10 mouse cellular contexts compared by ENCODE assay signal in the genomic region with DNA sequence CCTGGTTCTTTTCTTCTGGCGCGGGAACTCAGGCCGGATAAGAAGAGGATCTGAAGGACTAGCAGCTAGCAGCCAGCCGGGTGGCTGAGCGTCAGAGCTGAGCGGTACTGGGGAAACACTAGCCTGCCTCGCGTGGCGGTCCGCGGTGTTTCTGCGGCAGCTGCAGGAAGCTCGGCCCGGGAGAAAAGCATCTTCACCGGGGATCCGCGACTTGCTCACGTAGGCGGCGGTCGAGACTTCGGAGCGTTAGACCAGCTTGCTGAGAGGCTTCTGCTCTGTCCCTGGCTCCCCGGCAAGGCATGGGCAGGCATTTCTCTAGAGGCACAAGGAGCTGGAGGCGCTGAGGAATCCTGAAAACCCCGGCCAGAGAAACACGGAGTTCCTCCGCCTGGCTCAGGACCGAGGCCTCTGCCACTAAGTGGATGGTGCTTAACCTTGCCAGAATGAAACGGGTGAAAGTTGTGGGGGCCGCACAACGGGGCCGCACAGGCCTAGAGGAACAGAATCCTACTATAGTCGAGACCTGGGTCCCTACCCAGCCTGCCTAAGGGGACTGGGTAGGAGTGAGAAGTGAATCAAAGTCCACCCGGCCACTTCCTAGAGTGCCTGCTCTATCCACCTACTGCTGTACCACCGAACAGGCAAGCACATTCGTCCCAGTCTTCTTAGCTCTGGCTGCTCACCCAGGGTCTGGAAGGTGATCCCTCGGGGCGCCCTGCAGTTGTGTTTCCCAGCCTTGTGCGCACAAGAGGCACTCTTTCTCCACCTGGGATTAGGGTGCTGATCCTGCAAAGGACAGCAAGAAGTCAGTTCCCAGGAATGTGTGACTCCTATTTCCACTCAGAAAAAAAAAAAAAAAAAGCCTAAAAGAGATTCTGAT. TPM values are rescaled to one million over a fixed set of nuclear protein-coding genes. Genes with fewer than 3 reads are reported as not detected.
A peak's percentile ranks its signal among the peaks of the same experiment; 100 is the strongest.
DNase-seq lines count a peak whose midpoint lies in the region; ATAC-seq and TF ChIP-seq lines count a peak whose summit lies in the region.
"Had no signal": no experiment of that assay in that cellular context is flagged by ENCODE, and none has a peak within 500 bp of the region (broad histone marks: within the 10 kb centered on the region; RNA-seq: fewer than 3 reads in every experiment).

No protein-coding gene starts in this region.

- H3K27me3 ChIP-seq in kidney, embryonic 15.5 days, result peaks cover 92% of the 10 kb centered on the region
- peaks cover 41% of the 10 kb centered on the region for H3K27me3 ChIP-seq in forebrain, postnatal 0 days (ENCODE audit: insufficient read depth, low read length)
- H3K27me3 ChIP-seq in midbrain, embryonic 10.5 days (ENCODE audit: low read depth, poor library complexity, severe bottlenecking), result peaks cover 89% of the 10 kb centered on the region

- no peak overlapping the region for H3K27ac ChIP-seq in kidney, embryonic 15.5 days
- no peak overlapping the region for H3K27ac ChIP-seq in forebrain, postnatal 0 days (ENCODE audit: low read depth, low read length)
- H3K27ac ChIP-seq in midbrain, embryonic 10.5 days (replicated peaks), result peak overlapping the region; percentile 49; the same call in 1 of the 2 replicates

- H3K4me1 ChIP-seq in kidney, embryonic 15.5 days, result peaks cover 38% of the 10 kb centered on the region
- H3K4me1 ChIP-seq in forebrain, postnatal 0 days (ENCODE audit: insufficient read depth), result peaks cover 11% of the 10 kb centered on the region; the same call in 1 of the 2 replicates
- H3K4me1 ChIP-seq in midbrain, embryonic 10.5 days, result peaks cover 41% of the 10 kb centered on the region

- peak; percentile 23; the same call in 1 of the 2 replicates for TF ChIP-seq CTCF in brain, embryonic 14.5 days (IDR thresholded peaks at IDR 0.05; ENCODE audit: borderline replicate concordance, extremely low read depth, insufficient read depth, insufficient read length)
- TF ChIP-seq CTCF in forebrain, postnatal 0 days (IDR thresholded peaks at IDR 0.05; ENCODE audit: low read depth), result peak; percentile 44

- H3K9ac ChIP-seq in kidney, embryonic 15.5 days, result no peak overlapping the region
- peak overlapping the region; percentile 3; the same call in 1 of the 2 replicates for H3K9ac ChIP-seq in forebrain, postnatal 0 days

- WGBS in kidney, embryonic 15.5 days, result under 1% methylated on average over 40 of the region's 40 CpGs
- WGBS in forebrain, postnatal 0 days, result under 1% methylated on average over 40 of the region's 40 CpGs
- WGBS in midbrain, embryonic 10.5 days, result under 1% methylated on average over 38 of the region's 40 CpGs

- H3K9me3 ChIP-seq in kidney, embryonic 15.5 days (replicated peaks), result no peaks in the 10 kb centered on the region
- H3K9me3 ChIP-seq in forebrain, postnatal 0 days (ENCODE audit: low read length), result no peaks in the 10 kb centered on the region
- no peaks in the 10 kb centered on the region for H3K9me3 ChIP-seq in midbrain, embryonic 10.5 days (replicated peaks)

- peak overlapping the region; percentile 19 for H3K4me3 ChIP-seq in kidney, embryonic 15.5 days (replicated peaks)
- H3K4me3 ChIP-seq in forebrain, postnatal 0 days (ENCODE audit: low read depth, low read length), result peak overlapping the region; percentile 9; the same call in 1 of the 2 replicates
- peak overlapping the region; percentile 45 for H3K4me3 ChIP-seq in midbrain, embryonic 10.5 days

- no peak for TF ChIP-seq POLR2A in brain, embryonic 14.5 days (IDR thresholded peaks at IDR 0.05; ENCODE audit: borderline replicate concordance, extremely low read depth, insufficient read depth, insufficient read length, poor library complexity, severe bottlenecking)

- H3K36me3 ChIP-seq in kidney, embryonic 15.5 days, result no peaks in the 10 kb centered on the region
- no peaks in the 10 kb centered on the region for H3K36me3 ChIP-seq in forebrain, postnatal 0 days (ENCODE audit: insufficient read depth)
- no peaks in the 10 kb centered on the region for H3K36me3 ChIP-seq in midbrain, embryonic 10.5 days

- H3K4me2 ChIP-seq in kidney, embryonic 15.5 days, result peak overlapping the region; percentile 40
- peak overlapping the region; percentile 33; the same call in 1 of the 2 replicates for H3K4me2 ChIP-seq in forebrain, postnatal 0 days (ENCODE audit: low read depth)

- ATAC-seq in kidney, embryonic 15.5 days (replicated peaks; ENCODE audit: low FRiP score), result no peak
- peak; percentile 66 for ATAC-seq in forebrain, postnatal 0 days

- no peak for DNase-seq in kidney, postnatal 25 days
- peak; percentile 72 for DNase-seq in brain, embryonic 14.5 days (ENCODE audit: low read depth)
- DNase-seq in forebrain, postnatal 0 days, result peak; percentile 62
- peak; percentile 60 for DNase-seq in midbrain, embryonic 10.5 days (ENCODE audit: low spot score)
- no peak for DNase-seq in adipocyte (ENCODE audit: low spot score)
- DNase-seq in urinary bladder, postnatal 14 days (ENCODE audit: low spot score), result no peak
- no peak for DNase-seq in cerebellum, adult 9-11 months

RNA-seq across cellular contexts. Expression of gene Foxl2, which starts 2.7 kb away (rescaled TPM):
- polyA plus RNA-seq in kidney, embryonic 15.5 days (2015; fragmentation: Nextera tagmentation; extraction: Ambion mirVana), result not detected in 2 replicates
- 0.24 and 0.74 TPM in 2 replicates for polyA plus RNA-seq in brain, embryonic 14.5 days (2012; rRNA removed)
- total RNA-seq in forebrain, postnatal 0 days (2014; rRNA removed), result 0.08 and 0.71 TPM in 2 replicates
- polyA plus RNA-seq in forebrain, postnatal 0 days (2015; fragmentation: Nextera tagmentation; extraction: Ambion mirVana), result 0.43 and 0.61 TPM in 2 replicates
- polyA plus RNA-seq in midbrain, embryonic 10.5 days (2016; fragmentation: Nextera tagmentation; extraction: Ambion mirVana), result 3.5 and 4.1 TPM in 2 replicates
- total RNA-seq: gastrocnemius, postnatal 4 days; neutrophil, adult 5-6 weeks had no signal

RNA-seq across cellular contexts. Expression of gene Faim, which starts 33.8 kb away (rescaled TPM):
- 45.1 and 50.3 TPM in 2 replicates for polyA plus RNA-seq in kidney, embryonic 15.5 days (2015; fragmentation: Nextera tagmentation; extraction: Ambion mirVana)
- 21.9 and 35.6 TPM in 2 replicates for polyA plus RNA-seq in brain, embryonic 14.5 days (2012; rRNA removed)
- total RNA-seq in forebrain, postnatal 0 days (2014; rRNA removed), result 50.7 and 53.9 TPM in 2 replicates
- polyA plus RNA-seq in forebrain, postnatal 0 days (2015; fragmentation: Nextera tagmentation; extraction: Ambion mirVana), result 101 and 106 TPM in 2 replicates
- polyA plus RNA-seq in midbrain, embryonic 10.5 days (2016; fragmentation: Nextera tagmentation; extraction: Ambion mirVana), result 73.5 and 81.5 TPM in 2 replicates

RNA-seq across cellular contexts. Expression of gene 7420426K07Rik, which starts 49.5 kb away (rescaled TPM):
- not detected in 2 replicates for polyA plus RNA-seq in kidney, embryonic 15.5 days (2015; fragmentation: Nextera tagmentation; extraction: Ambion mirVana)
- not detected in 2 replicates for polyA plus RNA-seq in brain, embryonic 14.5 days (2012; rRNA removed)
- not detected in 2 replicates for total RNA-seq in forebrain, postnatal 0 days (2014; rRNA removed)
- not detected in 2 replicates for polyA plus RNA-seq in forebrain, postnatal 0 days (2015; fragmentation: Nextera tagmentation; extraction: Ambion mirVana)
- polyA plus RNA-seq in midbrain, embryonic 10.5 days (2016; fragmentation: Nextera tagmentation; extraction: Ambion mirVana), result not detected in 2 replicates
- total RNA-seq: gastrocnemius, postnatal 4 days; neutrophil, adult 5-6 weeks had no signal

Comparison
In these comparisons a context has a peak if more than half of its experiments do, and no peak if none do; other contexts are left out.
1. DNase-seq: peak in brain, embryonic 14.5 days (single experiment), forebrain, postnatal 0 days (single experiment) and midbrain, embryonic 10.5 days (single experiment); none in kidney, postnatal 25 days (0 of 2), adipocyte (single experiment), urinary bladder, postnatal 14 days (single experiment) and cerebellum, adult 9-11 months (single experiment).
2. Peak in every context shown above with its lines, with median percentiles within 50 percentile points of each other: H3K4me3 ChIP-seq.